Mouse (Mus musculus): ENCODE results near the gene Atp2a3.

The Atp2a3 gene

DNA sequence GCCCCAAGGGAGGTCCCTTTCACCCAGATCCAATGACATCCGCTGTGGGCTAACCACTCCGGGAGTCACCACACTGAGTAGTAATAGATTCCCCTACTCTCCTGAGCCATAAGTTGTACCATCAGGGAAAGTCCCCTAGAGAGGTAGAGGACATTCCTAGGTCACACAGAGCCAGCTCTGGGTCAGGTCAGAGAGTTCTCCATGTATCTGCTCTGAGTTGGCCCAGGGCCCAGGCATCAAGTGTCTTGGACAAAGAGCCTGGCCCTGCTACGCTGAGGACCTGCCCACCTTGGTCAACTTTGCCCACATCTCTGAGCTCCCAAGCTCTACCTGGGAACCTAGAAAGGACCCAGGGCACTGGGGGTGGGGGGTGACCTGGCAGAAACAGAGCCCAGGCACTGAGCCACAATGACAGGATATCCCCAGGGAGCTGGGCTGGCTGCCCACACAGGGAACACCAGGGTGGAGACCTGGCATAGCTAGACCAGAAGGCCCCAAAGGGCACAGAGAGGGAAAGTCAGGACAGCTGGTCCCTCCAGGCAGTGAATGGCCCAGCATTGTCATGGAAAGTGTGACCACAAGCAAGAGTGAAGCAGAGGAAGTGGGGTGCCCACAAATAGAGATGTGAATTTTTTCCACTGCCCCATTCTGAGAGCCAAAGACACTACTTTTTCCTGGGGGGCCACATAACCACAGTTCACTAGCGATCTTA lies 7.4 kb upstream of the Atp2a3 start:
- DNase-seq (ENCODE audit: extremely low spot score, low read depth, low spot score): no peak

DNA sequence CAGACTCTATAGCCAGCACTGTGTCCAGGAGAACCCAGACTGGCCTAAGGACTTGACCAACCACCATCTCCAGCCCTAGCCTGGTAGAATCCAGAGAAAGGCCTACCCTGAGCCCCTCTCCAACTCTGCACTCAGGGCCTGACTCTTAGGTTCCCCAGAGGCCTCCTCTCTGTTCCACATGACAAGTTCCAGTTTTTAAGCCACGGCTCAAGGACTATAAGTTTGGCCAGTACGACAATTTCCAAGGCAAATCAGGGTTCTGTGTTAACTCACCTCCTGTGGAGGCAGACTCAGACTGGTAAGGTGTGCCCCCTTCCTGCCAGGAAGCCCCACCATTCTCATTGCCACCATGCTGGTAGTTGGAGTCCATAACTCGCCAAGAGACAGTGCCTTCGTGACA lies 6.8 kb upstream of the Atp2a3 start:
- no peak for DNase-seq (ENCODE audit: extremely low spot score, low read depth, low spot score)

DNA sequence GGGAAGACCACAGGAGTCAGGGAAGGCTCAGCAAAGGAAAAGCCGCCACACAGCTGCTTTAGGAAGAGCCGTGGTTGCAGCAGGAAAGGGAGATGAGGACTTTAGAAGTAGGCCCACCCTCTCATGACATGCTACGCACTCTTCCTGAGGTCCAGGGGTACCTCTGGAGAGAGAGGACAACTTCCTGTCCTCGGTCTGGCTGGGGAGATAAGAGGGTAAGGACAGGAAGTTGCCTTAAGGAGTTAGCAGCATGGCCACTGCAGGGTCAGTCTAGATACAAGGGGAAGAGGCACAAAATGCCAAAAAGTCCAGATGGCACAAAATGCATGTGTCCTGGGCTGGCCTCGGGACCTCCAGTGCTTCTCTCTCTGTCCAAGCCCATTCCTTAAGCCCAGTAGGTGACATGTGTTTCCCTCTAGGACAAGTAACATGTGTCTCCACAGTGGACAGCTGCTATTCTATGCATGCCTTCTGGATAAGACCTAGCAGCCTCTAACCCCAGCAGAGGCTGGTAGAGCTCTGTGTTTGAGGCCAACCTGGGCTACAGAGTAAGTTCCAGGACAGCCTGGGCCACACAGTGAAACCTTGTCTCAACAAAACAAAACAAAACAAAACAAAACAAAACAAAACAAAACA lies 5.5 kb upstream of the Atp2a3 start:
- DNase-seq (ENCODE audit: extremely low spot score, low read depth, low spot score): no peak

DNA sequence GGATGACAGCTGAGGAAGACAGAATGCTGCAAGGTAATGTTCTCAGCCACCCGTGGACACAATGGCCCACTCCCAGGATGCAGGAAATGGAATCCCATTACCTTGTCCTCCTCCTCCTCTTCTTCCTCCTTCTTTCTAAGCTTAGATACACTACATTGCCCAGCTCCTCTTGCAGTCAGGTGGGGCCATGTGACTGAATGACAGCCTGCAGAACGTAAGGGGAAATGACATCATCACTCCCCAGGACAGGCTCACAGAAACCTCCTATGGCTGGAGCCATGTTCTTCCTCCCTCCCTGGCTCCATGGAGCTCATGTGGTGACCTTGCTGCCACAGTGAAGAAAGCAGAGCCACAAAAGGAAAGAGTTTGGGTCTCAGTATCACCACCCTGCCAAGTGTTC lies 3.7 kb upstream of the Atp2a3 start:
- no peak for DNase-seq (ENCODE audit: extremely low spot score, low read depth, low spot score)

DNA sequence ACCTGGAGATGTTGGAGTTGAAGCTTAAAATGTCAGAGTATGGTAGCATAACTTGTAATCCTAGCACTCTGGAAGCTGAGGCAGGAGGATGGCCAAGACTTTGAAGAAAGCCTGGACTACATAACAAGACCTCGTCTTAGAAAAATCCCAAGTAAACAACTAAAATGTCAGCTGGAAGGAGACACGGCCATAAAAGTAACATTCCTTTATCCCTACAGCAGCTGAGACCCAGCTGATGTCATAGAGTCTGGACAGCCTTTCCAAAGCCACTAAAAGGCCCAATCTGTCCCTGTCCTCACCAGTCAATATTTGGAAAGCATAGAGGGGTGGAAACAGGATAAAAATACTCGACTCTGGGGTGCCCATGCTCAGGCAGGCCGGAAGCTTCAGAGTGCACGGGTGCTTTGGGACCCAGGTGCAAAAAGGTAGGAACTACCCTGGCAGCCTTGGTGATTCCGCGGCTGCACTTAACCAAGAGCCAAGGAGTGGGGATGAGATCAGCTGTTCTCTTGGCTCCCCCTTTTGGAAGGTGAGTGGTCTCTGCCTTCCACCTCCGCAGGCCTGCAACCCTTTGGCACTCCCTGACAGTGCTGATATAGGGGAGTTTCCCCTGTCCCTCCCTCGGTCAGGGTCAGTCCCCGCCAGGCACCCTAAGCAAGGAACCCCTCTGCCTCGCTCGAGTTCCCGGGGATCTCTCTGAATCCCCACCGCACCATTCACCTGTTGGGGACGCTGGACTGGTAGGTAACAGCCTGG lies 867 bp upstream of the Atp2a3 start:
- no peak for DNase-seq (ENCODE audit: extremely low spot score, low read depth, low spot score)

DNA sequence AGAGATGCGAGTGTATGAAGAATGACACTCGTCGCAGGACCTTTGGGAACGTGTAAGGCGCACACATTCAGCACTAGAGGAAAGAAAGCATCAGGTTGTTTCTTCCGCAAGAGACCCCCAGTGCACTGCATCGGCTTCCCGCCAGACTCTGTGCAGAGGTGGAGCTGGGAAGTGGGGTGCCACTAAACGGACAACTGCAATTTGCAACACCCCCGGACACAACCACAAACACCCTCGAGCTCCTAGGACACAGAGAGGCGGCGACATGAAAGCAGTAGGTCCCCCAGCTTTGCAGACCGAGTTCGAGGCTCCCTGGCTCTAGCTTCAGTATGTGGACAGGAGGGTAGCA lies 272 bp upstream of the Atp2a3 start:
- DNase-seq (ENCODE audit: extremely low spot score, low read depth, low spot score): no peak

DNA sequence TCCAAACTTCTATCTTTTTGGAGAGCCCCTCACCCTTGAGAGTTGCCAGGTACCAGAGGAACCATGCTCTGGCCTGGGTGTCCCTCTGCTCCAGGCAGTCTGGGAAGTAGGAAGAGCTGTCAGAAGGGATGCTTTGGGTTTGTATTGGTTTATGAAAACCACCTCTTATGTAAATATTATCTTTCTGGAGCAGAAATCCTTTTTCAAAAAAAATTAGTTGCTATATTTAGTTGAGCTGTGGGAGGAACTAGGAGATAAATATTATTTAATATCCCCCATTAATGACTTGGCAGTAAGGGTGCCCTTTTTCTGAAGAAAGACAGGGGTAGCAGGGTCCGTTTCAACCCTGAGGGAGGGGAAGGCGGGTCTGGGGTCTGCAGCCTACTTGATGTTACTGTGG lies 1.4 kb downstream of the Atp2a3 start:
- no peak for DNase-seq (ENCODE audit: extremely low spot score, low read depth, low spot score)

DNA sequence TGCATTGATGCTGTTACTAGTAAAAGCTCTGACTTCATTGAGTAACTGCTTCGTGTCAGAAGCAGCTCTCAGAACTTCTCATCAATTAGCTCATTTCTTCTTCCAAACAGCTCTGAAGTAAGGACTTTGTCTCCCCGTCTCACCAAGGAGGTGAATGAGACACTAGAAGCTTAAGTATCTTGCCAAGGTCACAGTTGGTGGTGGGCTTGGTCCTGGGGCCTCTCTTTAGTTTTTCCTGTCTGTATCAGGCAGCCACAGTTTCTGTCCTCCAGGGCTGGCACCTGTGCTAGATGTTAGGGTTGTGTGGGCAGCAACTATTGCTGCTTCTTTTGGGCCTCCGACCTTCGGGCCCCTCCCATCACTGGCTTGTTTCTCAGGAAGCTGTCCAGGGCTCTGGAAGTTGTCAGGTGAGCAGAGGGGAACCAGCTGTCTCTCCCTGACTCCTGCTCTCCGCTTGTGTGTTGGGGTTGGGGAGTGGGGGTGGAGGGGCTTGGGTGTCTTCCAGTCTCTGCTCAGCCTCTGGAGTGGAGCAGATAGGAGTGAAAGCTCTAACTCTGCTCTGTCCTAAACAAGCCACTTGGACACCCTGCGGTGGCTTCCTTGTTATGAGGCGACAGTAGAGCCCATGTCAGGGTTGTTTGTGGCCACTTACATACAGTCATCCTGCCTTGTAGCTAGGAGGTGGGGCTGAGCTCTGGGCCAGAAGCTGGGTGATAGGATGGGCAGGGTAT lies 2.3 kb downstream of the Atp2a3 start:
- no peak for DNase-seq (ENCODE audit: extremely low spot score, low read depth, low spot score)

DNA sequence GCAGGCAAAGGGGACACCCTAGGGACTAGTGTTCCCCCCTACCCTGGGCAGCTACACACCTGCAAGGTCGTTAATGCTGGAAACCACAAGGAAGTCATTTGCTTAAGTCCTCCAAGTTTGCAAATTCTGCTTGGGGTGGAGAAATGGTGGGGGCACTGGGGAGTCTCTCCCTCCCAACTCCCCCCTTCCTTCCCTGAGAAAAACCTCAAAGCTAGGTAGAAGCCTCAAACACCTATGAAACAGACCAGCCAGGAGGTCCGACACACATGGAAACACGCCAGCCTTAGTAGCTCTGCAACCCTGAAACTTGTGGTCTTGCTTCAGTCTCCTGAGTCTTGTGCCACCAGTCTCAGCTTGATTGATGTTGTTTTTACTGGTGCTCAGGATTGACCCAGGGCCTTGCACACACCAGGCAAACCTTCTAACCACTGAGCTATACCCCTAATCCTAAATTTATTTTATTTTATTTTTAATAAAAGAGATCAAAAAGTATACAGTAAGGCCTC lies 2.9 kb downstream of the Atp2a3 start:
- no peak for DNase-seq (ENCODE audit: extremely low spot score, low read depth, low spot score)

DNA sequence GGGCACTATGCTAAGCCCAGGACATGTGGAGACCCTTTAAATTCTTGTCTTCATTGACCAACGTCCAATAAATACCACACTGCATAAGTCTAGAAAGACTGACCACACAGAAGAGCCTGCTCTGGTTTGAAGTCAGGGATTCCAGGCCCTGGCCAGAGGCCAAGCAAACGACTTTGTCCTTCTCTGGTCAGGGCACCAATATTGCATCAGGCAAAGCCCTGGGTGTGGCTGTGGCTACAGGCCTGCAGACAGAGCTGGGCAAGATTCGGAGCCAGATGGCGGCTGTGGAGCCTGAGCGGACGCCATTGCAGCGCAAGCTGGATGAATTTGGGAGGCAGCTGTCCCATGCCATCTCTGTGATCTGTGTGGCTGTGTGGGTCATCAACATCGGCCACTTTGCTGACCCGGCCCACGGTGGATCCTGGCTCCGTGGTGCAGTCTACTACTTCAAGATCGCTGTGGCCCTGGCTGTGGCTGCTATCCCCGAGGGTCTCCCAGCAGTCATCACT lies 14.1 kb downstream of the Atp2a3 start:
- DNase-seq (ENCODE audit: extremely low spot score, low read depth, low spot score): no peak

DNA sequence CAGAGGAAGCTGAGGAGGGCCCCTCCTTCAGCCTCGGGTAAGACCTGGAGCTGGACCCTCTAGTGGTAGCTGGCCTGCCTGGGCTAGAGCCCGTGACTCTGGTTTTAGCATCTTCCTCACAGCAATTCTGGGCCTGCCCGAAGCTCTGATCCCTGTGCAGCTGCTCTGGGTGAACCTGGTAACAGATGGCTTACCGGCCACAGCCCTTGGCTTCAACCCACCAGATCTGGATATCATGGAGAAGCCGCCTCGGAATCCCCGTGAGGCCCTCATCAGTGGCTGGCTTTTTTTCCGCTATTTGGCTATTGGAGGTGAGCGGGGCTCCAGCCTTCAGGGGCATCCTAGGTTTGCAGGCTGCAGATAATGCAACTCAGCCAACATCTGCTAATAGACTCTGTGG lies 21.5 kb downstream of the Atp2a3 start:
- no peak for DNase-seq (ENCODE audit: extremely low spot score, low read depth, low spot score)

DNA sequence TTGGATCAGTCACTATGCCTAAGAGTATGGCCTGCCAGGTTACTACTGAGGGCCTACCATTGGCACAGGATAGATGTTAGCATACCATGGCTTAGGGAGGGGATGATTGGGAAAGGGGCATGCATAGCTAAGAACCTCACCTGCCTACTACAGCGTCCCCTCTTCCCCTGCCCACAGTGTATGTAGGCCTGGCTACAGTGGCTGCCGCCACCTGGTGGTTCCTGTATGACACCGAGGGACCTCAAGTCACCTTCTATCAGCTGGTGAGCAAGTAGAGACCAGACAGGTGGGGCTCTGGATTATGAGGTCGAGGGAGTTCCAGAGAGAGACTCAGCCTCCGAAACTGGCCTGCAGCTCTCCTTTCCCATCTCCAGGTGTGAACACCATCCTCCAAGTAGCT lies 22.3 kb downstream of the Atp2a3 start:
- DNase-seq (ENCODE audit: extremely low spot score, low read depth, low spot score): no peak

DNA sequence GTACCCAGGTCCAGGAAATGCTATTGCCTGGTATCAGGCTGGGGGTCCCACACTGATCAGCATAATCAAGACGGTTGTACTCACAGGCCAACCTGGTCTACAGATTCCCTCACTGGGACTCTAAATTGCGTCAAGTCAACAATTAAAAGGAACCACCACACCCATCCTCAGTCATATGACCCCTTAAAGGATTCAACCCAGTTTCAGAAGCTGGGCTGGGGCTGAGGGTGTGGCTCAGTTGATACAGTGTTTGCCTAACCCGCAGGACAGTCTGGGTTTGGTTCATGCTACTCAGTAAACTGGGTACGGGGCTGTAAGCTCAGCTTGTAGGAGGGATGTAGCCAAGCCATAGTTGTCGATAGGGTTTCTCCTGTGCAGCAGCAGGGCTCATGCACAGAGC lies 25.8 kb downstream of the Atp2a3 start:
- no peak for DNase-seq (ENCODE audit: extremely low spot score, low read depth, low spot score)

DNA sequence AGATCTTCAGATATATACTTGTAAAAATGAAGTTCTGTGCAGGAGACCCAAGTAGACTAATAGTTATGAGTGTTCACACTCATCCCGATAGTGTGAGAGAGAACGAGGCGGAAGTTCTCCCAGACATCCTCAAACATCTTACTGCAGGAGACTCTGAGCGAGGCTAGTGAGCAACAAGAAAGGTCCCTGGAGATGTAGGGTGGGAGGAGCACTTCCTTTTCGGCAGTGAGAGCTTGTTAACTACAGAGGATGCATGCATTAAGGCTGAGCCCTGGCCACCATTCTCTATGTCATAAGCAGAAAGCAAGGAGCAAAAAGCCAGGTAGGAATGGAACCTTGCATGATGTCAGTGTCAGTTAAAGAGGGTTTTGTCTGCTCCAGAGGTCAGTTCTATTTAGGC lies 26.3 kb downstream of the Atp2a3 start:
- no peak for DNase-seq (ENCODE audit: extremely low spot score, low read depth, low spot score)

DNA sequence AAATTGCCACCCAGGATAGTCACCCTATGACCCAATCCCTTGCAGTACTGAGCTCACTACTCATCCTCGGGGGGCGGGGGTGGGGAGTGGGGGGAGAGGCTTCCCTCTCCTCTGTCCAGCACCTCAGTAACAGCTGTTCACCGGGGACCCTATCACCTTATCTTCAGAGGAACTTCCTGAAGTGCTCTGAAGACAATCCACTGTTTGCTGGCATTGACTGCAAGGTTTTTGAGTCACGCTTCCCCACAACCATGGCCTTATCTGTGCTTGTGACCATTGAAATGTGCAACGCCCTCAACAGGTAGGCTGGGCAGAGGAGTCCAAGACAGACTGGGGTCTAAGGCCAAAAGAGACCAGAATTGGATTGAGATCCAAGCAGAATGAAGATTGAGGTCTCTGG lies 26.8 kb downstream of the Atp2a3 start:
- no peak for DNase-seq (ENCODE audit: extremely low spot score, low read depth, low spot score)

DNA sequence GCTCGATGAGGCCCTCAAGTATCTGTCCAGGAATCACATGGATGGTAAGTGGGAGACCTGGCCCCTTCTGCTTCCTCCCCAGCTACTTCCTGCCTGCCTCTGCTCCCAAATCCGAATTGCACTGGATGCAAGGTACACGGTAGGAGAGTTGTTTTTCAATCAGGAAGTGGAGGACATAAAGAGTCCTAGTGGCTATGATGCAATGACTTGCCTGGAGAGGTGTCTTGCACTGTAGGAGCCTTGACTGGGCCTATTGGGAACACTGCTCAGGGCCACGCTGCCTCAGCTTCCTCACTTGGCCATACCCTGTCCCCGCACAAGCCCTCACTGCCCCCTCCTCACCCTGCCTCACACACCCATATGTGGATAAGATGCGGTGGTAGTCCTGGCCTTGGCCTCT lies 28.1 kb downstream of the Atp2a3 start:
- DNase-seq (ENCODE audit: extremely low spot score, low read depth, low spot score): no peak

DNA sequence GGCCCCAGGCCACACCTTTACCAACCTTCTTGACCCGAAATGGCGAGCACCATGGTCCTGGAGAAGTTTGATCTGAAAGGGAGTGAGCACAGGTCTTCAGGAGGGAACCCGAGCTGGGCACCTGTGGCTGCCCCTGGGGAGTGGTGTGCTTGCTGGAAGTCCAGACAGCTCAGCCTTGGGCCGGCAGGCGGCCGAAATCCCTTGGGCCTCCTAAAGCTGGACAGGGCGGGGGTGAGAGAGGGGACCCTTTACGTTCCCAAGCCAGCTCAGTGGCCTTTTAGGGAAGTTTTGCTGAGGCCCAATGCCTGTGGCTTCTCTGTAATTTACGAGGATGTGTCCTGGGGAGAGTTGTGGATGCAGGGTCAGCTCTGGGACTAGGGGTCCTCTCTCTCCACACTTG lies 29.7 kb downstream of the Atp2a3 start:
- no peak for DNase-seq (ENCODE audit: extremely low spot score, low read depth, low spot score)

DNA sequence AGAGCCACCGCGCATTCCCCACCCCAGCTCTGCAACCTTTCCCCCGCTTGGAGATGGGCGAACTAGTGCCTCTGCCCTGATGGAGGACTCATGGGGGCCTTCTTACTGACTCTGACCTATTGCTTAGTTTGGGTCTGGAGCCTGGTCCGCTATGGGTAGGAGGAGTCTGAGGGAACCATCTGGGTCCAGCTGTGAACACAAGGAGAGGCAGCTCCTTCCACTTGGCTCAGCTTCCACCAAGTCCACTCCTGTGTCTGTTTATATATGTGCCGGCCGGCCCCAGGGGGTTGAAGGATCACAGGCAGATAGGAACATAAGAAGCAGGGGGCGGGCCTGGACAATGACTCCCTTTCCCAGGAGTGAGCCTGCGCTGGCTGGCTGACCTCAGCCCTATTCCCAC lies 31.0 kb downstream of the Atp2a3 start:
- DNase-seq (ENCODE audit: extremely low spot score, low read depth, low spot score): no peak

DNA sequence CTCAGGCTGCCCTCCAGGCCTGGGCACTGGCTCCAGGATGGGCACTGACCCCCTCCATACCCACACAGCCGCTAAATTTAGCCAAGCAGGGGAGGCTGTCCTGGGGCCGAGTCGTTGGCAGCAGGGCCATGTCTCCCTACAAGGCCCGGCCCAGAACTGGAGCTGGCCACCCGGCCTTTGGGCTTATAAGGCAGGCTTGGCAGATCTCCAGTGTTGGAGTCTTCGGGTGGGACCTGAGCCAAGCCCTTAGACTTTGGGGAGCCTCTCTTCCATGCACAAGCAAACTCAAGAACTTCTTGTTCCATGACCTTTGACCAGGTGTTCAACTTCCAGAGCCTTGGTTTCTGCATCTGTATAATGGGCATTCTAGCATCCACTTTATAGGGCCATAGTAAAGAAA lies 35.4 kb downstream of the Atp2a3 start:
- DNase-seq (ENCODE audit: extremely low spot score, low read depth, low spot score): no peak

DNA sequence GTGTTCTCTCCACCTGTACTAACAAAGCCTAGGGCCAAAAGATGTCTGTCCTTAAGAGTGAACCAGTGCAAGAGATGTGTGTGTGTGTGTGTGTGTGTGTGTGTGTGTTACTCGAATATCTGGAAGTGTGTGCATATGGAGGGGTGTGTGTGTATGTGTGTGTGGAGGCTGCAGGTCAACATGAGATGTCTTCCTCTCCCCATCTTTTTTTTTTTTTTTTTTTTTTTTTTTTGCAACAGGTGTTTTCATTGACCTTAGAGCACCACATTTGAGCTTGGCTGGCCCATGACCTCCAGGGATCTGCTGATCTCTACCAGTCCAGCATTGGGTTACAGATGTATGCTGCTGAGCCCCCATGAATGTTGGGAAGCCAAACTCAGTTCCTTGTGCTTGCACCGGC lies 35.8 kb downstream of the Atp2a3 start:
- DNase-seq (ENCODE audit: extremely low spot score, low read depth, low spot score): no peak

DNA sequence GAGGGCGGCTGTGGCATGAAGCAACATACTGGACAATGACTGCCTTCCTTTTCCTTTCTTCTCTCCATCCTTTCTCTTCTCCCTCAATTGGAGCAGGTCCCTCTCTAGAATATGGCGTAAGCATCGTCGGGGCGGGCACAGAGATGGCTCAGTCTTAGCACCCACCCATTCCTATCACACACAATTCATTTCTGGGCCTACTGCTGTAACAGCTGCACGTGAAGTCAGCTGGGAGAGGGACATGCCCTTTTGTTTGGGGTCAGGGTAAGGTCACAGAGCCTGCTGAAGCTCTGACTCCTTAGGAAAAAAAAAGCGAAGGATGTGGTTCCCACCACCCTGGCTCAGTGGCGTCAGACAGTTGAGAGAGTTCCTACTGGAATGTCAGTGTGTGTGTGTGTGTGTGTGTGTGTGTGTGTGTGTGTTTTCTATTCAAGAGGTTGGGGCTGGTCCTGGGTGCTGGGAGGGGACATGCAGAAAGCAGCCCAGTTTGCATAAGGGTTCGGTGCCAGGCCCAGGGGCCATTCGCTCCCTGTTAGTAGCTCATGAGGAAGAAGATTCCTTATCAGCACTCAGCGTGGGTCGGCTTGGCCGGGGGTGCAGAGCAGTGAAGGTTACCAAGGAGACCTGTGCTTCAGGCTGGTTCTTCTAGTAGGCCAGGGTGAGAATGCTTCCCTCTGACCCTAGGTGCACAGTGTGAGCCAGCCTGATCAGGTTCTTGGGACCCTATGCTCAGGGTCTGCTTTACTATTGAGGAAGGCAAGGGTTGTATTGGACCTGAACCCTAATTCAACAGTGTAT lies 36.8 kb downstream of the Atp2a3 start:
- DNase-seq (ENCODE audit: extremely low spot score, low read depth, low spot score): no peak

All from hindlimb bud, embryonic 11.5 days (tissue).